Mouse (Mus musculus) limb, embryonic 11.5 days (tissue): Measurements from ENCODE around the gene Cux1. TPM values are rescaled to one million over a fixed set of nuclear protein-coding genes. Genes with fewer than 3 reads are reported as not detected.

Experiments used
- ATAC-seq: fragments of 200-750 bp; cut with Nextera tagmentation; 2 replicates; pipeline ENCODE4 v1.8.0; 2017; ENCODE audit warnings: low read depth; ENCODE audit not compliant: insufficient number of reproducible peaks, low FRiP score, low TSS enrichment
- DNase-seq: peaks from one replicate; pipeline ENCODE4 v3.0.0-alpha.2; 2015; ENCODE audit warnings: low spot score
- H3K27ac ChIP-seq: fragments of 300-500 bp; sonication (generic); replicated peaks from 2 replicates; pipeline ENCODE4 v1.5.1; 2014; ENCODE audit warnings: low read depth, mild to moderate bottlenecking, low read length
- H3K27me3 ChIP-seq: fragments of 300-500 bp; sonication (generic); 2 replicates; pipeline ENCODE4 v1.6.1; 2014; ENCODE audit warnings: mild to moderate bottlenecking, low read length, mixed read lengths; ENCODE audit not compliant: control insufficient read depth, insufficient read depth
- H3K36me3 ChIP-seq: fragments of 300-500 bp; sonication (generic); 2 replicates; pipeline ENCODE4 v1.6.1; 2014; ENCODE audit warnings: mild to moderate bottlenecking, low read length, moderate library complexity, mixed read lengths; ENCODE audit not compliant: control insufficient read depth, insufficient read depth
- H3K4me1 ChIP-seq: fragments of 300-500 bp; sonication (generic); 2 replicates; pipeline ENCODE4 v1.6.1; 2014; ENCODE audit warnings: low read length, mixed read lengths; ENCODE audit not compliant: control insufficient read depth, insufficient read depth
- H3K4me2 ChIP-seq: fragments of 300-500 bp; sonication (generic); 2 replicates; pipeline ENCODE4 v1.6.1; 2014; ENCODE audit warnings: low read depth, mild to moderate bottlenecking, moderate library complexity; ENCODE audit not compliant: severe bottlenecking
- H3K4me3 ChIP-seq: fragments of 300-500 bp; sonication (generic); 2 replicates; pipeline ENCODE4 v1.5.1; 2014; ENCODE audit warnings: low read depth, low read length
- H3K9ac ChIP-seq: fragments of 300-500 bp; sonication (generic); 2 replicates; pipeline ENCODE4 v1.6.1; 2014; ENCODE audit warnings: mild to moderate bottlenecking, low read length
- H3K9me3 ChIP-seq: fragments of 300-500 bp; sonication (generic); 2 replicates; pipeline ENCODE4 v1.6.1; 2016; ENCODE audit warnings: low read length; ENCODE audit not compliant: control insufficient read depth
- WGBS: fragments of 180-500 bp; shearing (Covaris S2); extraction: QIAGEN DNeasy Blood & Tissue Kit; methylation state at CpG from one replicate; pipeline ENCODE4 v1.1.7; 2014; 5-methylcytosine and 5-hydroxymethylcytosine counted together
- polyA plus RNA-seq: library from polyadenylated mRNA; unstranded; fragments of >200 nt; fragmentation: Nextera tagmentation; extraction: Ambion mirVana; gene quantifications from 2 replicates; pipeline ENCODE4 v1.2.1, GENCODE M21; 2014

The Cux1 gene
- polyA plus RNA-seq, 1 experiment from 2014 or later = 65.6 TPM

DNA sequence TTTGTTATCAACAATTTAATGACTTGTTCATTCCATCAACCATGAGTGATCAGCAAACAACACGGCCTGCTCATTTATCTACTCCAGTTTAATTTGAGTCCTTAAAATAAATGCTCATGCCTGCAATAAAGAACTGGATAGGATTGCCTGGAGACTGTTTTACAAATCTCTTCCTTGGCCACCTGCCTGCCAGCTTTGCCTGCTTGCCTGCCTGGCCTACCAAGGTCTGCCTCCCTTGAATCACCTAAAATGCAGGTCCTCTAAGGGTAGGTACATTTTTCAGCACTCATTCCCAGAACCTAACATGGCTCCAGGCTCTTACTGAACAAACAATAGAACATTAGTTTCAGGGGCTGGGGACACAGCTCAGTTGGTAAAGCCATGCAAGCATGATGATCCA lies 39.4 kb downstream of the Cux1 start:
- no peaks in the 10 kb centered on the region for H3K9me3 ChIP-seq
- no peak overlapping the region for H3K27ac ChIP-seq
- no peak overlapping the region for H3K4me3 ChIP-seq
- ATAC-seq (no peak), DNase-seq (no peak)
- H3K27me3 ChIP-seq = no peaks in the 10 kb centered on the region
- no peak overlapping the region for H3K9ac ChIP-seq
- WGBS = 89% methylated on average over 1 of the region's 1 CpGs
- 0 out of 2 replicates have a peak, but pooled peaks cover 1% of the 10 kb centered on the region for H3K4me1 ChIP-seq
- no peak overlapping the region for H3K4me2 ChIP-seq
- H3K36me3 ChIP-seq = no peaks in the 10 kb centered on the region

DNA sequence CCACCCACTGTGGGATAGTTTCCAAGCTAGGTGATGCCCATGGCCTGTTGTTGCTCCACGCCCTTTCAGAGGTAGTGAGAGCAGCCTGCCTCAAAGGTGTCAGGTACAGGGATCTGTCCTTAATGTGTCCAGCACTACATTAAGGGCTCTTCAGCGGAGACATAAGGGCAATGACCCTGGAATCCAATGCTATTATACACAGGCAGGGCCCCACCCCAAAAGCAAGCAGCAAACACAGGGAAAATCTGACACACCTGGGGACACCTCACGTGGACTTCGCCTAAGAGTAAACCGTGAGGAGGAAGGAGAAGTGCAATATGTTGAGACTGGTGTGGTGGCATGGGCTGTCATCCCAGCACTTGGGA lies 40.8 kb downstream of the Cux1 start:
- Histone ChIP-seq H3K9me3 (no peaks in the 10 kb centered on the region), H3K4me2 (no peak overlapping the region), H3K9ac (no peak overlapping the region), H3K4me1 (0 out of 2 replicates have a peak, but pooled peaks cover 4% of the 10 kb centered on the region), H3K36me3 (no peaks in the 10 kb centered on the region), H3K27me3 (no peaks in the 10 kb centered on the region), H3K4me3 (no peak overlapping the region), H3K27ac (no peak overlapping the region)
- ATAC-seq (no peak), DNase-seq (no peak)
- WGBS = 87% methylated on average over 5 of the region's 5 CpGs

GRCm38 (mm10) chr5:136525896-136526544 lies 41.3 kb downstream of the Cux1 start:
- Histone ChIP-seq H3K27ac (no peak overlapping the region), H3K4me2 (no peak overlapping the region), H3K9me3 (no peaks in the 10 kb centered on the region), H3K27me3 (no peaks in the 10 kb centered on the region), H3K4me1 (0 out of 2 replicates have a peak, but pooled peaks cover 4% of the 10 kb centered on the region), H3K36me3 (no peaks in the 10 kb centered on the region), H3K9ac (no peak overlapping the region), H3K4me3 (no peak overlapping the region)
- 80% methylated on average over 9 of the region's 9 CpGs for WGBS
- ATAC-seq (no peak), DNase-seq (no peak)

GRCm38 (mm10) chr5:136522843-136523463 lies 44.3 kb downstream of the Cux1 start:
- ATAC-seq (no peak), DNase-seq (no peak)
- Histone ChIP-seq H3K36me3 (no peaks in the 10 kb centered on the region), H3K27me3 (no peaks in the 10 kb centered on the region), H3K9me3 (no peaks in the 10 kb centered on the region), H3K4me1 (peaks cover 7% of the 10 kb centered on the region; the same call in 1 of the 2 replicates), H3K9ac (no peak overlapping the region), H3K4me2 (no peak overlapping the region), H3K4me3 (no peak overlapping the region), H3K27ac (no peak overlapping the region)
- 16% methylated on average over 3 of the region's 3 CpGs for WGBS

DNA sequence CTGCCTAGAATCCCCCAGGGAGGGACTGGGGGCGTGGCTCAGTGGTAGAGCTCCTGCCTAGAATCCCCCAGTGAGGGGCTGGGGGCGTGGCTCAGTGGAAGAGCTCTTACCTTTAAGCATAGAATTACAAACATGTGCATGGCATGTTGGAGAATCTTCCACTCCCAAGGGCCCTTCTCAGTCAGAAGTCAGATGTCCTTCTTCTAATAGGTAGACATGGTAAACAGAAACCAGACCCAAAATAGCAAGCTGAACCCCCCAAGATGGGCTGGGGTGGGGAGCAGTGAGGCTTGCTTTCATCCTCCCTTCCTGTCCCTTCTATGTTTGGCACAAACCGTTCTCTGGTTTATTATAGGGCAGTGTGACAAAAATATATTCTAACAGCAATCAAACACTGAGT lies 45.6 kb downstream of the Cux1 start:
- Histone ChIP-seq H3K4me2 (no peak overlapping the region), H3K27me3 (no peaks in the 10 kb centered on the region), H3K27ac (no peak overlapping the region), H3K9ac (no peak overlapping the region), H3K4me3 (no peak overlapping the region), H3K36me3 (no peaks in the 10 kb centered on the region), H3K4me1 (peaks cover 7% of the 10 kb centered on the region; the same call in 1 of the 2 replicates), H3K9me3 (no peaks in the 10 kb centered on the region)
- WGBS = 97% methylated on average over 3 of the region's 3 CpGs
- DNase-seq = no peak
- ATAC-seq = no peak

- WGBS = 89% methylated on average over 3 of the region's 3 CpGs
- H3K27ac ChIP-seq = no peak overlapping the region
- H3K27me3 ChIP-seq = no peaks in the 10 kb centered on the region
Observed at GRCm38 (mm10) chr5:136518648-136519437, 48.4 kb downstream of the Cux1 start.

GRCm38 (mm10) chr5:136517510-136517909 lies 49.8 kb downstream of the Cux1 start:
- Histone ChIP-seq H3K4me2 (no peak overlapping the region), H3K9ac (no peak overlapping the region), H3K9me3 (no peaks in the 10 kb centered on the region), H3K4me1 (peaks cover 2% of the 10 kb centered on the region; the same call in 1 of the 2 replicates), H3K36me3 (no peaks in the 10 kb centered on the region), H3K27ac (no peak overlapping the region), H3K4me3 (no peak overlapping the region), H3K27me3 (no peaks in the 10 kb centered on the region)
- no peak for DNase-seq
- WGBS = 69% methylated on average over 2 of the region's 2 CpGs
- ATAC-seq = no peak

More at GRCm38 (mm10) chr5:136518648-136519437, 48.4 kb downstream of the Cux1 start:
- DNase-seq = no peak
- Histone ChIP-seq H3K4me2 (no peak overlapping the region), H3K4me3 (no peak overlapping the region), H3K9ac (no peak overlapping the region), H3K4me1 (peaks cover 7% of the 10 kb centered on the region; the same call in 1 of the 2 replicates), H3K36me3 (no peaks in the 10 kb centered on the region), H3K9me3 (no peaks in the 10 kb centered on the region)
- no peak for ATAC-seq

DNA sequence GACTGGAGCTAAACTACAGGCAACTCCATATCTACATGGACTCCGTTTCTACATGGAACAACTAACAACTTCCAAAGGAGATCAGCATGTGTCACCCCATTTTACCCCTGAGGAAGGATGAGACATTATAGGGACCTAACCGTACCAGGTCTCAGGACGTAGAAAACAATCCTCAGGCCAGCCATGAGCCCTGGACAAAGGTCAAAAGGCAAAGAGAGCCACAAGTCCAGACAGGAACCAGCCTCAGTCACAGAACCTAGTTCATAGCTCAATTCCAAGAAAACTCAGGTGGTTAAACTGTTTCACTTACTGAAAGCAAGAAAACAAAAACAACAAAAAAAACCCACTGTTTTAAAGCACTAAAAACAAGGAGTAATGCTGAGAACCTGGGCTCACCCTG lies 50.7 kb downstream of the Cux1 start:
- DNase-seq = no peak
- WGBS = 77% methylated on average over 3 of the region's 3 CpGs
- no peak overlapping the region for H3K27ac ChIP-seq

More for the DNA sequence above, 50.7 kb downstream of the Cux1 start:
- ATAC-seq = no peak
- Histone ChIP-seq H3K27me3 (no peaks in the 10 kb centered on the region), H3K4me1 (peaks cover 2% of the 10 kb centered on the region; the same call in 1 of the 2 replicates), H3K36me3 (no peaks in the 10 kb centered on the region), H3K9ac (no peak overlapping the region), H3K4me3 (no peak overlapping the region), H3K4me2 (no peak overlapping the region), H3K9me3 (no peaks in the 10 kb centered on the region)
